Mouse (Mus musculus) thymus, adult 2 months (tissue): ENCODE data around the gene Robo1. TPM values are rescaled to one million over a fixed set of nuclear protein-coding genes. Genes with fewer than 3 reads are reported as not detected.

Experiments used
- DNase-seq: peaks from one replicate; pipeline ENCODE4 v3.0.0; 2021
- H3K27ac ChIP-seq: fragments of 200-500 bp; 2 replicates; pipeline ENCODE4 v1.5.1; 2012; ENCODE audit warnings: low read length, control low read depth; ENCODE audit not compliant: control insufficient read depth, insufficient read depth
- H3K27me3 ChIP-seq: fragments of 200-500 bp; 2 replicates; pipeline ENCODE4 v1.6.1; 2012; ENCODE audit warnings: mild to moderate bottlenecking, low read length, moderate library complexity, mixed read lengths; ENCODE audit not compliant: control insufficient read depth, insufficient read depth
- H3K36me3 ChIP-seq: fragments of 200-500 bp; 2 replicates; pipeline ENCODE4 v1.6.1; 2012; ENCODE audit warnings: mild to moderate bottlenecking, low read length, moderate library complexity; ENCODE audit not compliant: control insufficient read depth, insufficient read depth
- H3K4me1 ChIP-seq: fragments of 200-500 bp; replicated peaks from 2 replicates; pipeline ENCODE4 v1.6.1; 2012; ENCODE audit warnings: low read length; ENCODE audit not compliant: control insufficient read depth, insufficient read depth
- H3K4me3 ChIP-seq: fragments of 200-500 bp; 2 replicates; pipeline ENCODE4 v1.5.1; 2012; ENCODE audit warnings: mild to moderate bottlenecking, low read length, control low read depth, moderate library complexity; ENCODE audit not compliant: control insufficient read depth, insufficient read depth
- CTCF ChIP-seq: fragments of 200-500 bp; IDR thresholded peaks from 2 replicates; pipeline ENCODE4 v1.5.1; 2012; ENCODE audit warnings: mild to moderate bottlenecking, control low read depth, low read length, moderate library complexity, borderline replicate concordance; ENCODE audit not compliant: control insufficient read depth, poor library complexity, insufficient read depth; ENCODE audit errors: extremely low read depth
- POLR2A ChIP-seq: fragments of 200-500 bp; IDR thresholded peaks from 2 replicates; pipeline ENCODE4 v1.6.1; 2012; ENCODE audit warnings: mild to moderate bottlenecking, low read length, control low read depth, moderate library complexity; ENCODE audit not compliant: control insufficient read depth, poor library complexity, insufficient read depth; ENCODE audit errors: extremely low read depth
- WGBS: fragments of 180-500 bp; shearing (Covaris S2); methylation state at CpG from one replicate; pipeline ENCODE4 v1.1.7; 2018; 5-methylcytosine and 5-hydroxymethylcytosine counted together
- polyA plus RNA-seq: library from polyadenylated mRNA; depleted of rRNA; stranded (reverse); fragments of >200 nt; gene quantifications from 2 replicates; pipeline ENCODE4 v1.2.3, GENCODE M21; 2012

The Robo1 gene
- polyA plus RNA-seq, 1 experiment = 5.8 TPM

- no peak for DNase-seq
- Histone ChIP-seq H3K4me1 (no peaks in the 10 kb centered on the region), H3K36me3 (no peaks in the 10 kb centered on the region), H3K4me3 (no peak overlapping the region), H3K27ac (no peak overlapping the region), H3K27me3 (no peaks in the 10 kb centered on the region)
- WGBS = 80% methylated on average over 5 of the region's 5 CpGs
- TF ChIP-seq POLR2A (no peak), CTCF (no peak)
Observed at GRCm38 (mm10) chr16:72398811-72399210, 90.7 kb downstream of the Robo1 start.

GRCm38 (mm10) chr16:72402381-72402780 lies 94.3 kb downstream of the Robo1 start:
- Histone ChIP-seq H3K4me1 (no peaks in the 10 kb centered on the region), H3K27me3 (no peaks in the 10 kb centered on the region), H3K4me3 (no peak overlapping the region), H3K36me3 (no peaks in the 10 kb centered on the region), H3K27ac (no peak overlapping the region)
- TF ChIP-seq POLR2A (no peak), CTCF (no peak)
- WGBS = 85% methylated on average over 9 of the region's 9 CpGs
- no peak for DNase-seq

- Histone ChIP-seq H3K27ac (no peak overlapping the region), H3K4me1 (no peaks in the 10 kb centered on the region), H3K36me3 (no peaks in the 10 kb centered on the region), H3K4me3 (no peak overlapping the region), H3K27me3 (no peaks in the 10 kb centered on the region)
- no peak for DNase-seq
- WGBS = 37% methylated on average over 1 of the region's 1 CpGs
- TF ChIP-seq CTCF (no peak), POLR2A (no peak)
Observed at GRCm38 (mm10) chr16:72409820-72410219, 101.7 kb downstream of the Robo1 start.

GRCm38 (mm10) chr16:72411669-72412270 lies 103.7 kb downstream of the Robo1 start:
- no peaks in the 10 kb centered on the region for H3K4me1 ChIP-seq
- TF ChIP-seq CTCF (no peak), POLR2A (no peak)
- H3K27me3 ChIP-seq = no peaks in the 10 kb centered on the region
- no peak overlapping the region for H3K27ac ChIP-seq
- no peak for DNase-seq
- 53% methylated on average over 5 of the region's 5 CpGs for WGBS
- no peak overlapping the region for H3K4me3 ChIP-seq
- H3K36me3 ChIP-seq = no peaks in the 10 kb centered on the region

GRCm38 (mm10) chr16:72412879-72413278 lies 104.8 kb downstream of the Robo1 start:
- TF ChIP-seq CTCF (no peak), POLR2A (no peak)
- Histone ChIP-seq H3K36me3 (no peaks in the 10 kb centered on the region), H3K27me3 (no peaks in the 10 kb centered on the region), H3K4me3 (no peak overlapping the region), H3K4me1 (no peaks in the 10 kb centered on the region), H3K27ac (no peak overlapping the region)
- DNase-seq = no peak
- WGBS = 80% methylated on average over 7 of the region's 7 CpGs

DNA sequence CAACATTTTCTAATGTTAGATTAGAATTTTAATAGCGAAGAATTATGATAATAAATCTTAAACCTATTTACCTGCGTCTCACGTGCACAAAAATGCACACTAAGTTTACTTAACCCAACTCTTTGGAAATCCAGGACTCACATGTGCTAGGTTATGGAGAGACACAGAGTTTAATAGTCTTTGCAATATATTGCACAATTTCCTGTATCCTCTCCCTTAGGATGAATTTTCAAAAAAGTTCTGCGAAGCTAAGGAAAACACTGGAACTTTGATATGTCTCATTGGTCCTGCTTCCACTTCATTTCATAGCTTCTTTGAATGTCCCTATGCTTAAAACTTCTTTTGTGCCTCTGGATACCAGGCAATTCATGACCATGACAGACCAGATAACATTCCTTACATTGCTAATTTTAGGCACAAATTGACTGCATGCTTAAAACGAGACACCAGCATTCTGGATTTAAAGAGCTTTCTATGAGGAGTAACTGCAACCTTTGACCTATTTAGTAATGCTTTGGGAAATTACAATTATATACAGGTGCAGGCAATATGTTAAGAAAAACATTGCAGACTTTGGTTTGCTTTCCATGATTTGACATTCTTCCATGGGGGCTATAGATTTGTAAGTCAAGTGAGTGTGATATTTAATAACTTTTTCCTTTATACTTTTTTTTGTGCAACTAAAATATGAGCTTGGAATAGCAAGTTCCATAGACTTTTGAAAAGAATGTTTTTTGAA lies 111.4 kb downstream of the Robo1 start:
- H3K27me3 ChIP-seq = no peaks in the 10 kb centered on the region
- DNase-seq = no peak
- 88% methylated on average over 5 of the region's 5 CpGs for WGBS
- no peaks in the 10 kb centered on the region for H3K36me3 ChIP-seq
- H3K4me3 ChIP-seq = no peak overlapping the region
- no peaks in the 10 kb centered on the region for H3K4me1 ChIP-seq
- H3K27ac ChIP-seq = no peak overlapping the region
- no peak for TF ChIP-seq CTCF
- no peak for TF ChIP-seq POLR2A
